Mouse (Mus musculus): ENCODE data around the gene Isg15.
A peak's percentile ranks its signal among the peaks of the same experiment; 100 is the strongest.

- peak; percentile 38; the same call in 1 of the 2 replicates for TF ChIP-seq POLR2A (IDR thresholded peaks at IDR 0.05; ENCODE audit: extremely low read depth, insufficient read depth, low read length)
- no peak for TF ChIP-seq CTCF (IDR thresholded peaks at IDR 0.05; ENCODE audit: extremely low read depth, insufficient read depth, low read length)
Observed at GRCm38 (mm10) chr4:156200623-156201475, at the start of gene Isg15.

Measured in cortical plate, adult 2 months (tissue).